Mouse (Mus musculus): ENCODE data around the gene Fam129a.
A peak's percentile ranks its signal among the peaks of the same experiment; 100 is the strongest.
"Not testable (repeated sequence)": the region's sequence is repeated elsewhere in the genome, so short reads cannot be mapped to it uniquely, and the experiment has no call there.

The Fam129a gene

GRCm38 (mm10) chr1:151583457-151584181 is 12.6 kb downstream of the Fam129a start:
- no peak for DNase-seq (ENCODE audit: low read depth, low spot score)

GRCm38 (mm10) chr1:151584182-151584471 is 13.1 kb downstream of the Fam129a start:
- DNase-seq (ENCODE audit: low read depth, low spot score) = no peak

GRCm38 (mm10) chr1:151584565-151585216 is 13.7 kb downstream of the Fam129a start:
- DNase-seq (ENCODE audit: low read depth, low spot score) = no peak

- DNase-seq (ENCODE audit: low read depth, low spot score) = no peak
Observed at GRCm38 (mm10) chr1:151585647-151586046, 14.7 kb downstream of the Fam129a start.

GRCm38 (mm10) chr1:151592085-151593017 is 21.4 kb downstream of the Fam129a start:
- DNase-seq (ENCODE audit: low read depth, low spot score) = peak; percentile 21

- DNase-seq (ENCODE audit: low read depth, low spot score) = no peak
Observed at GRCm38 (mm10) chr1:151594906-151595305, 23.9 kb downstream of the Fam129a start.

- no peak for DNase-seq (ENCODE audit: low read depth, low spot score)
Observed at GRCm38 (mm10) chr1:151595600-151596299, 24.8 kb downstream of the Fam129a start.

- no peak for DNase-seq (ENCODE audit: low read depth, low spot score)
Observed at GRCm38 (mm10) chr1:151596562-151596961, 25.6 kb downstream of the Fam129a start.

- no peak for DNase-seq (ENCODE audit: low read depth, low spot score)
Observed at GRCm38 (mm10) chr1:151597677-151598297, 26.8 kb downstream of the Fam129a start.

- no peak for DNase-seq (ENCODE audit: low read depth, low spot score)
Observed at GRCm38 (mm10) chr1:151598876-151599275, 27.9 kb downstream of the Fam129a start.

GRCm38 (mm10) chr1:151604328-151604727 is 33.3 kb downstream of the Fam129a start:
- no peak for DNase-seq (ENCODE audit: low read depth, low spot score)

GRCm38 (mm10) chr1:151607957-151608356 is 37.0 kb downstream of the Fam129a start:
- not testable (repeated sequence) for DNase-seq (ENCODE audit: low read depth, low spot score)

- DNase-seq (ENCODE audit: low read depth, low spot score) = no peak
Observed at GRCm38 (mm10) chr1:151610621-151611020, 39.6 kb downstream of the Fam129a start.

- no peak for DNase-seq (ENCODE audit: low read depth, low spot score)
Observed at GRCm38 (mm10) chr1:151614320-151614935, 43.4 kb downstream of the Fam129a start.

GRCm38 (mm10) chr1:151615625-151616024 is 44.6 kb downstream of the Fam129a start:
- DNase-seq (ENCODE audit: low read depth, low spot score) = no peak

- DNase-seq (ENCODE audit: low read depth, low spot score) = no peak
Observed at GRCm38 (mm10) chr1:151616555-151617205, 45.7 kb downstream of the Fam129a start.

GRCm38 (mm10) chr1:151618251-151618650 is 47.3 kb downstream of the Fam129a start:
- DNase-seq (ENCODE audit: low read depth, low spot score) = no peak

GRCm38 (mm10) chr1:151619281-151619711 is 48.3 kb downstream of the Fam129a start:
- DNase-seq (ENCODE audit: low read depth, low spot score) = no peak

- no peak for DNase-seq (ENCODE audit: low read depth, low spot score)
Observed at GRCm38 (mm10) chr1:151620730-151621129, 49.7 kb downstream of the Fam129a start.
